Comparison of ENCODE assay signal across 24 mouse cellular contexts in genomic region chr17:77843949-77844348, GRCm38 (mm10).
"Had no signal": no experiment of that assay in that cellular context is flagged by ENCODE, and none has a peak within 500 bp of the region (broad histone marks: within the 10 kb centered on the region; RNA-seq: fewer than 3 reads in every experiment).

No protein-coding gene starts in this region.

- DNase-seq: kidney, adult 18-20 months; kidney, adult 9 months; kidney, postnatal 14 days; kidney, postnatal 4 days; layer of hippocampus, adult 9-11 months; liver; lung, adult 18-20 months; lung, postnatal 10 days; lung, postnatal 36 days; right cerebral cortex, adult 18-20 months; right cerebral cortex, postnatal 14 days; right cerebral cortex, postnatal 4 days; thymus, adult 2 months; thymus, postnatal 14 days; thymus, postnatal 4 days had no signal

- H3K36me3 ChIP-seq: limb, embryonic 10.5 days; limb, embryonic 13.5 days; liver, embryonic 12.5 days; liver, embryonic 15.5 days; lung, embryonic 15.5 days; neural tube, embryonic 13.5 days had no signal

- H3K27ac ChIP-seq: layer of hippocampus, adult 2 months; limb, embryonic 10.5 days; limb, embryonic 13.5 days; liver, embryonic 12.5 days; liver, embryonic 15.5 days; lung, embryonic 15.5 days; neural tube, embryonic 13.5 days; stomach, postnatal 0 days had no signal

- ATAC-seq: liver, embryonic 12.5 days had no signal

- H3K9me3 ChIP-seq: limb, embryonic 10.5 days; limb, embryonic 13.5 days; liver, embryonic 12.5 days; liver, embryonic 15.5 days; lung, embryonic 15.5 days; neural tube, embryonic 13.5 days had no signal

- H3K4me1 ChIP-seq: limb, embryonic 10.5 days; limb, embryonic 13.5 days; liver, embryonic 12.5 days; liver, embryonic 15.5 days; lung, embryonic 15.5 days; neural tube, embryonic 13.5 days had no signal

- H3K9ac ChIP-seq: limb, embryonic 13.5 days; liver, embryonic 12.5 days; liver, embryonic 15.5 days; lung, embryonic 15.5 days; neural tube, embryonic 13.5 days had no signal

- H3K4me2 ChIP-seq: limb, embryonic 13.5 days; liver, embryonic 12.5 days; liver, embryonic 15.5 days; lung, embryonic 15.5 days; midbrain, embryonic 11.5 days; neural tube, embryonic 13.5 days had no signal

- H3K27me3 ChIP-seq: limb, embryonic 13.5 days; liver, embryonic 12.5 days; liver, embryonic 15.5 days; lung, embryonic 15.5 days; neural tube, embryonic 13.5 days had no signal

- H3K4me3 ChIP-seq: layer of hippocampus, adult 2 months; limb, embryonic 10.5 days; limb, embryonic 13.5 days; liver, embryonic 12.5 days; liver, embryonic 15.5 days; lung, embryonic 15.5 days; neural tube, embryonic 13.5 days had no signal
